Mouse (Mus musculus): Measurements from ENCODE around the gene Slc13a2. TPM values are rescaled to one million over a fixed set of nuclear protein-coding genes. Genes with fewer than 3 reads are reported as not detected.

Gene Slc13a2
- polyA plus RNA-seq, 2 experiments = 0.02 TPM; not detected in 1

- DNase-seq (ENCODE audit: low read depth in 3 of 3, low spot score in 3 of 3) = no peak
Measured at GRCm38 (mm10) chr11:78430195-78430878, 8.3 kb upstream of the Slc13a2 start.

GRCm38 (mm10) chr11:78428309-78428708 is 6.3 kb upstream of the Slc13a2 start:
- H3K36me3 ChIP-seq (replicated peaks; ENCODE audit: control insufficient read depth, insufficient read depth, low read depth) = no peaks in the 10 kb centered on the region
- H3K9me3 ChIP-seq (ENCODE audit: control insufficient read depth, low read length) = no peaks in the 10 kb centered on the region
- no peak overlapping the region for H3K27ac ChIP-seq
- H3K4me3 ChIP-seq (ENCODE audit: insufficient read depth in 1 of 2, low read depth in 2 of 2, low read length in 2 of 2) = no peak overlapping the region
- ATAC-seq (ENCODE audit: insufficient read depth) = no peak
- 57% methylated on average over 5 of the region's 5 CpGs for WGBS (ENCODE audit: insufficient replicate concordance)
- H3K27me3 ChIP-seq (ENCODE audit: control insufficient read depth, insufficient read depth, low read length) = no peaks in the 10 kb centered on the region
- no peak overlapping the region for H3K9ac ChIP-seq (replicated peaks)
- no peak overlapping the region for H3K4me2 ChIP-seq (ENCODE audit: low read depth)
- no peak for DNase-seq (ENCODE audit: low read depth in 3 of 3, low spot score in 3 of 3)
- no peaks in the 10 kb centered on the region for H3K4me1 ChIP-seq (replicated peaks; ENCODE audit: control insufficient read depth in 2 of 2, insufficient read depth in 2 of 2, low read length in 1 of 2)
- TF ChIP-seq CTCF (IDR thresholded peaks at IDR 0.05; ENCODE audit: low read depth) (no peak), EP300 (IDR thresholded peaks at IDR 0.05; ENCODE audit: low read depth) (no peak)

More at GRCm38 (mm10) chr11:78430195-78430878, 8.3 kb upstream of the Slc13a2 start:
- Histone ChIP-seq H3K4me2 (ENCODE audit: low read depth) (no peak overlapping the region), H3K9me3 (ENCODE audit: control insufficient read depth, low read length) (no peaks in the 10 kb centered on the region), H3K27ac (no peak overlapping the region), H3K27me3 (ENCODE audit: control insufficient read depth, insufficient read depth, low read length) (no peaks in the 10 kb centered on the region), H3K4me1 (replicated peaks; ENCODE audit: control insufficient read depth in 2 of 2, insufficient read depth in 2 of 2, low read length in 1 of 2) (no peaks in the 10 kb centered on the region), H3K36me3 (replicated peaks; ENCODE audit: control insufficient read depth, insufficient read depth, low read depth) (no peaks in the 10 kb centered on the region), H3K9ac (replicated peaks) (no peak overlapping the region), H3K4me3 (ENCODE audit: insufficient read depth in 1 of 2, low read depth in 2 of 2, low read length in 2 of 2) (no peak overlapping the region)
- 40% methylated on average over 11 of the region's 11 CpGs for WGBS (ENCODE audit: insufficient replicate concordance)
- TF ChIP-seq EP300 (IDR thresholded peaks at IDR 0.05; ENCODE audit: low read depth) (no peak), CTCF (IDR thresholded peaks at IDR 0.05; ENCODE audit: low read depth) (no peak)
- ATAC-seq (ENCODE audit: insufficient read depth) = no peak

- no peak for DNase-seq (ENCODE audit: low read depth in 3 of 3, low spot score in 3 of 3)
- TF ChIP-seq EP300 (IDR thresholded peaks at IDR 0.05; ENCODE audit: low read depth) (no peak), CTCF (IDR thresholded peaks at IDR 0.05; ENCODE audit: low read depth) (no peak)
Measured at GRCm38 (mm10) chr11:78427655-78428054, 5.6 kb upstream of the Slc13a2 start.

GRCm38 (mm10) chr11:78425572-78425971 is 3.6 kb upstream of the Slc13a2 start:
- Histone ChIP-seq H3K9ac (replicated peaks) (no peak overlapping the region), H3K9me3 (ENCODE audit: control insufficient read depth, low read length) (no peaks in the 10 kb centered on the region), H3K4me2 (ENCODE audit: low read depth) (no peak overlapping the region), H3K36me3 (replicated peaks; ENCODE audit: control insufficient read depth, insufficient read depth, low read depth) (no peaks in the 10 kb centered on the region), H3K27ac (no peak overlapping the region), H3K27me3 (ENCODE audit: control insufficient read depth, insufficient read depth, low read length) (no peaks in the 10 kb centered on the region), H3K4me1 (replicated peaks; ENCODE audit: control insufficient read depth in 2 of 2, insufficient read depth in 2 of 2, low read length in 1 of 2) (peaks cover 0 to 1% of the 10 kb centered on the region in 2 experiments; a peak in 2 of 4 replicates), H3K4me3 (ENCODE audit: insufficient read depth in 1 of 2, low read depth in 2 of 2, low read length in 2 of 2) (no peak overlapping the region)
- TF ChIP-seq CTCF (IDR thresholded peaks at IDR 0.05; ENCODE audit: low read depth) (no peak), EP300 (IDR thresholded peaks at IDR 0.05; ENCODE audit: low read depth) (no peak)
- WGBS (ENCODE audit: insufficient replicate concordance) = 69% methylated on average over 1 of the region's 1 CpGs
- ATAC-seq (ENCODE audit: insufficient read depth) (no peak), DNase-seq (ENCODE audit: low read depth in 3 of 3, low spot score in 3 of 3) (no peak)

More at GRCm38 (mm10) chr11:78427655-78428054, 5.6 kb upstream of the Slc13a2 start:
- H3K4me1 ChIP-seq (replicated peaks; ENCODE audit: control insufficient read depth in 2 of 2, insufficient read depth in 2 of 2, low read length in 1 of 2) = no peaks in the 10 kb centered on the region
- 61% methylated on average over 6 of the region's 6 CpGs for WGBS (ENCODE audit: insufficient replicate concordance)
- no peak for ATAC-seq (ENCODE audit: insufficient read depth)
- no peak overlapping the region for H3K9ac ChIP-seq (replicated peaks)
- H3K36me3 ChIP-seq (replicated peaks; ENCODE audit: control insufficient read depth, insufficient read depth, low read depth) = no peaks in the 10 kb centered on the region
- no peak overlapping the region for H3K4me3 ChIP-seq (ENCODE audit: insufficient read depth in 1 of 2, low read depth in 2 of 2, low read length in 2 of 2)
- H3K9me3 ChIP-seq (ENCODE audit: control insufficient read depth, low read length) = no peaks in the 10 kb centered on the region
- no peaks in the 10 kb centered on the region for H3K27me3 ChIP-seq (ENCODE audit: control insufficient read depth, insufficient read depth, low read length)
- H3K4me2 ChIP-seq (ENCODE audit: low read depth) = no peak overlapping the region
- no peak overlapping the region for H3K27ac ChIP-seq

GRCm38 (mm10) chr11:78424352-78424751 is 2.3 kb upstream of the Slc13a2 start:
- DNase-seq (ENCODE audit: low read depth in 3 of 3, low spot score in 3 of 3) (no peak), ATAC-seq (ENCODE audit: insufficient read depth) (no peak)
- TF ChIP-seq CTCF (IDR thresholded peaks at IDR 0.05; ENCODE audit: low read depth) (no peak), EP300 (IDR thresholded peaks at IDR 0.05; ENCODE audit: low read depth) (no peak)
- 64% methylated on average over 2 of the region's 2 CpGs for WGBS (ENCODE audit: insufficient replicate concordance)
- Histone ChIP-seq H3K36me3 (replicated peaks; ENCODE audit: control insufficient read depth, insufficient read depth, low read depth) (no peaks in the 10 kb centered on the region), H3K27ac (no peak overlapping the region), H3K4me3 (ENCODE audit: insufficient read depth in 1 of 2, low read depth in 2 of 2, low read length in 2 of 2) (no peak overlapping the region), H3K9me3 (ENCODE audit: control insufficient read depth, low read length) (no peaks in the 10 kb centered on the region), H3K4me1 (replicated peaks; ENCODE audit: control insufficient read depth in 2 of 2, insufficient read depth in 2 of 2, low read length in 1 of 2) (peaks cover 0 to 2% of the 10 kb centered on the region in 2 experiments; a peak in 2 of 4 replicates), H3K9ac (replicated peaks) (no peak overlapping the region), H3K4me2 (ENCODE audit: low read depth) (no peak overlapping the region), H3K27me3 (ENCODE audit: control insufficient read depth, insufficient read depth, low read length) (no peaks in the 10 kb centered on the region)
